Mouse (Mus musculus) liver (tissue): Measurements from ENCODE around the gene Ell2.
"Not testable (repeated sequence)": the region's sequence is repeated elsewhere in the genome, so short reads cannot be mapped to it uniquely, and the experiment has no call there.

Experiments used
- DNase-seq: peaks from one replicate; pipeline ENCODE4 v3.0.0-alpha.2; 2020; ENCODE audit warnings: mixed read lengths

Gene Ell2

DNA sequence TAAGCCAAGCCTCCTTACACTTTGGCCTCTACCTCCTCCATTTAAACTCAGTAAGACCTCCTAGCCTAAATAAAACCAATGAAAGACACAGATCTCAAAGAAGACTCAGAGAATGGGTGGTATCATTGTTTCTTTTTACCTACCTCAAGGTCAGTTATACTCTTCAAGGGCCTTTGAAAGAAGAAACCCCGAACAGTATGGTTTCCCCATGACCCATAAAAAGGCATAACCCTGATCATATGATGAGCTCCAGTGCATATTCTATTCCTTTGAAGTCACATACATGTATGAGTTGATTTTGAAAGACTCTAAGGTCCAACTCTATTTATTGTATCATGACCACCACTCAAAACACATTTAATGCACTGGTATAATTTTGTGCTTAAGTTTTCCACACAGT, at the start of gene Ell2:
TSS of gene Ell2 (plus strand) at position 301 of the 400 bp plus-strand sequence.
- DNase-seq, result no peak

- DNase-seq, result no peak
Observed at GRCm38 (mm10) chr13:75685438-75685837, 21.1 kb upstream of the Ell2 start.

- peak; percentile 54 for DNase-seq
Observed at GRCm38 (mm10) chr13:75686995-75687394, 19.6 kb upstream of the Ell2 start.

DNA sequence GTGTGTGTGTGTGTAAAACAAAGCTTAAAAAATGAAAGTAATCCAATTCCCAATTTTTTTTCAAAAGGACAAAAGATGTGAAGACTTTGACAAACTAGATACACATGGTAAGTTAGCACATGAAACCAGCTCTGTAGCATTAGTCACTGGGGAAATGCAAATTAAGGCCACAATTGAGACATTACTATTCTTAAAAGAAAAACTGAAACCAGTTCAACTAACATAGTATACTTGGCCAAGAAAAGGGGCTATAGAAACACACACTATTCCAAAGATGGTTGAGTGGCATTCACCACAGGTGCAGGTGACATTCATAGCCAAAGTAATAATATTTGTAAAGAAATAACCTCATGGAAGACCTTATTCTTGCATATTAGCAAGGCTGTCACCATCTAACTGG, 14.9 kb upstream of the Ell2 start:
- DNase-seq, result no peak

GRCm38 (mm10) chr13:75693081-75693480, 13.5 kb upstream of the Ell2 start:
- DNase-seq, result no peak

DNA sequence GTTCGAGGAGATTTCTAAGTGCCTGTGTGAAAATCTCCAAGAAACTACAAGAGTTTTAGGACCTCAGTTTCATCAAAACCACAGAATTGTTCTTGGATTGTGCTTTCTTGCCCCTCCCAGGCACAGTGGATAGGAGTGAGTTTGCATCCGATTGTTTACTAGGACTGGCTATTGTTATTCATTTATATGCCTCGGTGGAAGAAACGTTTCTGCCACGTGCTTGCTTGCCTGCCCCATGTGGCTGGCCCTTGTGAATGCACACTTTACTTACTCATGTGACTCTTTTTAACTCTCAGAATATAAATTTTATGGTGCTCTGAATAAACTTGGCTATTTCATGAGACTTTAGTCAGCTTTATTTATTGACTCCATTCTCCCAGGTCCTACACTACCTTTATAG, 3.7 kb upstream of the Ell2 start:
- DNase-seq, result no peak

DNA sequence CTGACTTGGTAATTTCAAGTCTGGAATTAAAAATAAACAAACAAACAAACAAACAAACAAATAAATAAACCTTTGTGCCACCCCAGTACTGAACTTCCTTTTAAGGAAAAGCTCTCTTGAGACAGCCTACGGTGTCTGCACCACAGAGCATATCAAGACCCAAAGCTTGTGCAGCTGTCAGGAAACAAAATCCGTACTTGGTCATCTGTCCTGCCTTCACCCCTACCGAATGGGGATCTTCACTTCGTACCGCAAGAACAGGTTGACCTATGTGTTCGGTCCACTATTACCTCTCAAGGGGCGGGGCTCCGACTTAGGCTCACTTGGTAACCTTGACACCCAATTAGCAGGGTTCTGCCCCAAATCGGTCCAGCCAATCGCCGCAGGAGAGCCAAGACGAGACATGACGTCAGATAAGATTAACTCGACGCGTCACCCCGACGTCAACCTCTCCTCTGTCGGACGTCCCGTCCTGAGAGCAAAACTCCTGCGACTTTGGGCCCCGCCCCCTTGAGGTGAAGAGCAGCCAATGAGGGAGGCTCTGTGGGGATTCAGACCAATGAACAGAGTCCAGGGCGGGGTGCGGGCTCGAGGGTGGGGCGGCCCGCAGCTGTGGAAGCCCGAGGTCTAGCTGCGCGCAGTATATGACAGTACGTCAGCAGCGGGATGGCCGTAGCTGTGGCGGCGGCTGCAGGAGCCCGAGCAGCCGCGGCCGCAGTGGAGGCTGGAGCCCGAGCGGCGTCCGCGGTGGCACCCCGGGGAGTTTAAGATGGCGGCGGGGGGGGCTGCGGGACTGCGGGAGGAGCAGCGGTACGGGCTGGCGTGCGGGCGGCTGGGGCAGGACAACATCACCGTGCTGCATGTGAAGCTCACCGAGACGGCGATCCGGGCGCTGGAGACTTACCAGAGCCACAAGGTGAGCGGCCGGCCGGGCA, 592 bp downstream of the Ell2 start:
- DNase-seq, result peak; percentile 99

DNA sequence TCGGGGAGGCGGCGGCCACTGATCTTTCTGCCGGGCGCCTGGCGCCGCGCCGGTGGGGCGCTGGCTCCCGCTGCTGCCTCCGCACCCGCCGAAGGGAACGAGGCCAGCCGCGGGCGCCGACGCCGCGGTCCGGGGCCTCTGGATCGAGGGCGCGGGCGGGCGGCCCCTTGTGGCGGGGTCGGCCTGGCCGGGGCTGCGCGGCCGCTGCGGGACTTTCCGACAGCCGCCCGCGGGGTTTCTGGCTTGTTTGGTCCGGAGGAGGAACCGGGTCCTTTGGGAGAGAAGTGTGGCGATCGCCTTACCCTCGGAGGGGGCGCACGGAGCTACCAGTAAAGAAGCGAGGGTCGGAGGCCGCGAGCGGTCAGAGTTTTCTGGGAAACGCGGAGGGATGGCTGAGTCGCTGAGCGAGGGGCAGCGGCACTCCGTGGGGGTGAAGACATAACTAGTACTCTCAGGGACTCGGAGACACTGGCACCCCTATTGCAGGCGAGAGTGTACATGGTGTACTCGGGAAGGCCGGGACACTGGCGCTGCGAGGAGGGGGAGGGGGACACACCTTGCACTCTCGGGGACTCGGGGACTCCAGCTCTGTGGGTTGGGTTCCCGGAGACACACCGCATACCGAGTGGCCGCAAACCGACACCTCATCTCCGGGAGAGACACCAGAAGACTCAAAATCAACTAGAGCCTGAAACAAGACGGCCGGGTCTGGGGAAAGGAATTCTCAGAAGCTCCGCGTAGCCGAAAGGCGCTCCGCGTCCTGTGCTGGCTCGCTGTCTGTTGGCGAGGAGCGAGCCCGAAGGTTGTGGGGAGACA, 1.5 kb downstream of the Ell2 start:
- peak; percentile 74 for DNase-seq

- DNase-seq, result no peak
Observed at GRCm38 (mm10) chr13:75708637-75709002, 2.1 kb downstream of the Ell2 start.

DNA sequence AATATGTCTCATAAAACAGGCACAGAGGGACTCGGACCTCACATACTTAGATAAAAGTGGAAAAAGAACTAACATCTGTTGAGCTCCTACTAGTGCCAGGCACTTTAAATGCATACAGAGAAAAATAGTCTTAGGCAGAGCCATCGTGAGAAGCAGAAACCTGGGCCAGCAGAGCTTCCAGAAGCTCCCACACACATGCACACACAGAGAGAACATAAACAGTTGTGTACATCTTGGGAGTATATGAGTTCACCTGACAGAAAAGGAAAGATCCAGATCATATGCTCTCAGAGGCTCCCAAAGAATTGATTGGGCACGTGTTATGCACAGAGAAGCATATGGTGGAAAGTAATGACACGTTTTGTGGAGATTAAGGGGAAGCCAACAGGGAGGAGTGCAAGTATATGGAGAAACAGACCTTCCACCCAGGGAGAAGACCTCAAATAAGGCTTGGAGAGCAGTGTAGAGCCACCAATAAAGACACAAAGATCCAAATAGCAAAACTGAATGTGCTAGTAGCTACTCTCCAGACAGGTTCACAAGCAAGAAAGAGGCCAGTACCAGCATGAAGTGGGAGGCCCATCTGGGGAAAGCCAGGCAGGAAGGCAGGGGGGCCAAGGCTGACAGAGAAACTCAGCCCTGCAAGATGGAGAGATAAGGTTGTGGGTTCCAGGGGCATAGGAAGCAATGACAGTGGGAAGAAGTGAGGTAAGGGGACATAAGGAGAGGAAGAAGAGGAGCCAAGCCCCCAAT, 2.6 kb downstream of the Ell2 start:
- DNase-seq, result peak; percentile 76

DNA sequence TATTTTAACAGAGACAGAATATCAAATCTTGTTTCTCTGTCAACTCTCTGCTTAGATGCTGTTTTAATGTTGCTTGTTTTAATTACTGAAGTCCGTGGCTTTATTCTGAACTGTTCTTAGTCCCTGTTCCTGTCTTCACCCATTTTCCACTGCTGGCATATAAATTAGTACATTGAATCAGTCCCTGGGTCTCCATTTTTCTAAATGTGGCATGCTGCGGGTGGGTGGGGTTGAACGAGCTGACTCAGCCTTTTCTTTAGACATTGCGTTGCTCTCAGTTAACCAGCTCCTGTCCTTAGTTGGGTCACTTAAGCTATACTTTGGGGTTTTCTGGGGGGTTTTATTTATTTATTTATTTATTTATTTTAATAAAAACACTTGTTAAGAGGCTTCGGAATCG, 3.6 kb downstream of the Ell2 start:
- DNase-seq, result peak; percentile 70

DNA sequence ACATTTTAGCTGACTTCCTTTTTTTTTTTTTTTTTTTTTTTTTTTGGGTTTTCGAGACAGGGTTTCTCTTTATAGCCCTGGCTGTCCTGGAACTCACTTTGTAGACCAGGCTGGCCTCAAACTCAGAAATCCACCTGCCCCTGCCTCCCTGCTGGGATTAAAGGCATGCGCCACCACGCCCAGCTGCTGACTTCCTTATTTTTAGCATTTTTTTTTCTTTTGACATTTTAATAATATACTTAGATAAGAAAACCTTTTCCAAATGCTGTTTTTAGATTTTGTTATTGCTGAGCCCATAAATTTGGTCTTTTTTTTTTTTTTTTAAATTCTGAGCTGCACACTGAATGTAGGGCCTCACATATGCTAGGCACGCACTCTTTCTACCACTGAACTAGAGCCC, 5.0 kb downstream of the Ell2 start:
- not testable (repeated sequence) for DNase-seq

GRCm38 (mm10) chr13:75712544-75712943, 6.0 kb downstream of the Ell2 start:
- not testable (repeated sequence) for DNase-seq

DNA sequence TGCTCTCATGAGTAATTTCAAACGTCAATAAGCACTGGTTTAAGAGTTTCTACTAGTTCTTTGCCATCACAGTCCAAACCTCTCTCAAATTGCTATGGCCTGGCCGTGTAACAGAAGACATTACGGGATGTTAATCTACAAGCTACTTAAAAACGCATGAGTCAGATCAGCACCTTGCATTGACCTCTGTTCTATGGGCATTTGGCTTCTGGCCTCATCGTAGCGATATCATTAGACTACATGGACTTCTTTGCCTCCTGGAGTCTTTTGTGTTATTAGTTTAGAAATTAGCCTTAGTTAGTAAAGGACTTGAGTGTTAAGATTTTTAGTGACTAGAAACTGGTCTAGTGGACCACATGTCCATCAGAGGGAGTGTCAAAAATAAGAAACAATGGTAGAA, 7.8 kb downstream of the Ell2 start:
- no peak for DNase-seq

DNA sequence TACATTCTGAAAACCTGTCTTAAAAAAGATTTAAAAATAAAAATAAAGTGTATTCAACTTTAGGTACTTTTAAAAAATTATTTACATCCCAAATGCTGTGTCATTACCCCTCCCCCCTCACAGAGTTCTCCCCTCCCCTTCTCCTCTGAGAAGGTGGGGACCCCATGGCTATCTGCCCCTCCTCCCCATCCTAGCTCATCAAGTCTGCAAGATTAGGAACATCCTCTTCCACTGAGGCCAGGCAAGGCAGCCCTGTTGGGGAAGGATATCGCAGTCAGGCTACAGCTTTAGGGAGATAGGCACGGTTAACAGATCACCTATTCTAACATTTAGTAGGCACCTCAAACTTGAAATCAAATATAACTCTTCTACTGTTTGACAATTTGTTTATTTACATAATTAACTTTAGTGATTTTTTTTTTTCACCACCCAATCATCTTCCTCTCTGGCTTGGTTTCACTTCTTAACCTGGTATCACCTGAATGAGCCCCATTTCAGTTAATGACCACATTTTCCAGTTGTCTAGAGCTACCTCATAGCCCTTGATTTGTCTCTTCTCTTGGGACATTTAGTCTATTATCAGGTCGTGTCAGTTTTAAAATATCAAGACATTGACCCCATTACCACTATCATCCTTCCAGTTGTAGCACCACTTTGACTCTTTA, 11.2 kb downstream of the Ell2 start:
- peak; percentile 85 for DNase-seq

DNA sequence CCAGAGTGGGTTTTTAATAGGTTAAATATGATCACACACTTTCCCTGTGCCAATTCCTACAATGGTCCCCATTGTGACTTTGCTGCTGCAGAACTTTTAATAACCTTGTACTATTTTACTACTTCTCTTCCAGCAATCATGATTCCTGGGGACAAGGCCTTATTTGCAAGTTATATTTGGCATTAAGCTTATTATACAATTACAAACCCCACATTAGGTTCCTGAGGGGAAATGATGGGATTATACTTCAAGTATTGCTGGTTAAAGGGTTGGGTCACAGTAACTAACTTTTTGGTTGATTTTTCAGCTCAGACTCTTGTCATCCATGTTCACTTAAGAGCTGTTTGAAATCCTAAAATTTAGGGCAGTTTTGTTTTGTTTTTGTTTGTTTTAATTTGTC, 11.8 kb downstream of the Ell2 start:
- no peak for DNase-seq

- peak; percentile 89 for DNase-seq
Observed at GRCm38 (mm10) chr13:75719645-75720044, 13.1 kb downstream of the Ell2 start.

- DNase-seq, result no peak
Observed at GRCm38 (mm10) chr13:75726569-75727373, 20.2 kb downstream of the Ell2 start.

- DNase-seq, result no peak
Observed at GRCm38 (mm10) chr13:75727932-75728331, 21.4 kb downstream of the Ell2 start.

GRCm38 (mm10) chr13:75729834-75730233, 23.3 kb downstream of the Ell2 start:
- peak; percentile 51 for DNase-seq

DNA sequence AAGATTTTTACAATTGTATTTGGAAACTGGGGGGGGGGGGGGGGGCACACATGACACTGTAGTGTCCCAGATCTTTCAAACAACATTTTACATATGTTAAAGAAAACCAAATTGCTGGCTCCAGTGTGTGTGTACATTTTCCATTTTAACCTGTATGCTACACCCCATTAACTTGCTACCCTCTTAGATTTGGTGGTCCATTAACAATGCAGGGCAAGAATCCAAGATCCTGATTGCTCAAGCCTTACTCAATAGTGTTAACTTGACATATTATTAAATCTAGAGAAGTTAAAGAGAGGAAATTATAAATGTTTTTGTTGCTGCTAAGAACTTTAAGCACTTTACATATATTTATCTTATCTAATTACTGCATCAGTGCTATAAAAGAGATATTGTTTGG, 24.2 kb downstream of the Ell2 start:
- no peak for DNase-seq
